Mouse (Mus musculus) heart, adult 8-10 months (tissue): ENCODE data around the gene Rbms2. TPM values are rescaled to one million over a fixed set of nuclear protein-coding genes. Genes with fewer than 3 reads are reported as not detected.
"Not testable (repeated sequence)": the region's sequence is repeated elsewhere in the genome, so short reads cannot be mapped to it uniquely, and the experiment has no call there.

ENCODE experiments used
- DNase-seq: peaks from one replicate; pipeline ENCODE4 v3.0.0; 2022; ENCODE audit warnings: low spot score
- total RNA-seq, 4 experiments: library from RNA; stranded (reverse); gene quantifications; 2 replicates each; pipeline ENCODE4 v1.2.4; 2022

The Rbms2 gene
- total RNA-seq: 100 to 1,000 TPM in 3 of 4 experiments, 10 to 100 TPM in 1; 90.8 to 107 (median 104) TPM

DNA sequence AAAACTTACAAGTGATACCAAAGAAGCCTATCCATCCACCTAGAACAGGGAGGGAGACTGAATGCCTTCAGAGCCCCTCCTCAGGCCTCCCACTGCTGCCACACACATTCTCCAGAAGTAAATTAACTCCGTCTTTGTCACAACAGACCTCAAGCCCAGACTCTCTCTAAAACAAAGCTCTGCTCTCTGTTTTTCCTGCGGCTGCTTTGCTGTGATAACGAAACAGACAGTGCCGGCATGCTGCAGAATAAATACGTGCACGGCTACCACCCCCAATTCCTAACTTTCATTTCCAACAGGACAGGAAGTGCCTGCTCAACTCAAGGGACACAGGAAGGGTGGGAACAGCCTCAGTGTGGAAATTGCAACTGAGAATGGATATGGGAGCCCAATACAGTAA is at the start of gene Rbms2:
Gene Rbms2 (minus strand): TSS at position 309 of the 400 bp plus-strand sequence.
- peak; percentile 87 for DNase-seq

DNA sequence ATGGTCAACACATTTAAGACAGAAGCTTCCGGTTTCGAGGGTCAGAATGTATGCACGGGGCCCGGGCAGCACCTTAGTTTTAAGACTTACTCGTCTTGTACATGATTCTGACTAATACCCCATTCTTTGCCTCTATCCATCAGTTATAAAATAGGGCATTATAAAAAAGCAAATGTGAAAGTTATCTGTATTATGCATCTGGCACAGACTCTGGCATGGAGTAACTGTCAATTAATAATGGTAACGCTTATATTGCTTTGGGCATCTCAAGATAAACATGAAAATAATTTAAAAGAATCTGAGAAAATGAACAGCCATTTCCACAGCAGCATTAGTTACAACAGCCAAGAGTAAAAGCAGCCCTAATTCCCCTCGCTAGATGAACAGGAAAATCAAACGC is 47.9 kb upstream of the Rbms2 start:
- DNase-seq: no peak

DNA sequence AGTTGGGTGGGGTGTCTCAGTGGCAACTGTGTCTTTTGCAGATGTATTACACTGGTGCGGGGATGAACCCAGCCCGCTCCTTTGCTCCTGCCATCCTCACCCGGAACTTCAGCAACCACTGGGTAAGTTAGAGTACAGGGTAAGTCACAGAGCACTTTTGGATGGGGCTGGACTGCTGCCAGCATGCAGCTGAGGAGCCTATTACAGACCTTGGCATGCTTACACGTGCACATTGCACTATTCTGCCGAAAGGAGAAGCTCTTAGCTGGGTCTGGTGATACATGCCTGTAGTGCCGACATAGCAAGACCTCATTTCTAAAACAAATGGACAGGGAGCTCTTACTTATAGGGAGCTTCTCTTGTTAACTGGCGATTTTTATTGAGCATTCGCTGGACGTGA is 47.5 kb upstream of the Rbms2 start:
- no peak for DNase-seq

DNA sequence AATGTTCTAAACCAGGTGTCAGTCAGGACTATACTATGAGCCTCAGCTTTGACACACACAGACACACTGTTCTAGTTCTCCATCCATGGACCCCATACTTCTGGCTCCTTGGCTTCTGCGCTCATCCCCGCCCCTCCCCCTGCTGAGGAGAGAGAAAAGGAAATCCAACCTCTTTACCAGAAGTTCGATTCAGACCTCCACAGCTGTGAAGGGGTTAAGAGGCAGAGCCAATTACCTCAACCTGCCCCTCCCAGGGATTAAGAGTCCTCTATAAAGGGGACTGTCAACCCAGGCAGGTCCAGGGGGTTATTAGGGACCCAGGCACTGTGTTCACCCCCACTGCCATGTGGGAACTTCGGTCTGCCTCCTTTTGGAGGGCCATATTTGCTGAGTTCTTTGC is 45.4 kb upstream of the Rbms2 start, which contains the start of gene Mip:
Gene Mip (plus strand): TSS at position 301 of the 400 bp plus-strand sequence.
- no peak for DNase-seq

GRCm38 (mm10) chr10:128225064-128225463 is 45.0 kb upstream of the Rbms2 start:
- DNase-seq: no peak

GRCm38 (mm10) chr10:128221533-128222286 is 41.6 kb upstream of the Rbms2 start:
- DNase-seq: no peak

- DNase-seq: no peak
Observed at GRCm38 (mm10) chr10:128218387-128219117, 38.5 kb upstream of the Rbms2 start.

GRCm38 (mm10) chr10:128214981-128215380 is 34.9 kb upstream of the Rbms2 start:
- DNase-seq: no peak

- DNase-seq: not testable (repeated sequence)
Observed at GRCm38 (mm10) chr10:128214112-128214511, 34.0 kb upstream of the Rbms2 start.

DNA sequence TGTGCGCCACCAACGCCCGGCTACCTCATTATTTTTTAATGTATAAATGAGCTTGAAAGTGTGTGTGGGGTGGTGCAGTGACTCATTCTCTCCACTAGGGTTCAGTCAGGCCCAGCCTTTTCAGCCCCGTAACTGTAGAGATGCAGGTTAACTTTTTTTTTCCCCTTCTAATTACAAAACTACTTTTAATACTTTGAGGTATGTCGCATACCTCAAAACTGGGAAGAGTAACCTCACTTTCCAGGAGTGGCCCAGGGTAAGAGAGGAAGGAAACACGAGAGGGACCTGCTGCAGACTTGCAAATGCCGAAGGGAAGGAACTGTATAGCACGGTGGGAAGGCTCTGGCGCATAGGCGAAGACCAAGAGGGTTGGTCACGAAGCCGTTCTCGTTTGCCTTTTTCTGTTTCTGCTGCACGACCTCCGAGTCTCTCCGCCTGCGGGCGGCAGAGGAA is 32.8 kb upstream of the Rbms2 start:
- peak; percentile 58 for DNase-seq

DNA sequence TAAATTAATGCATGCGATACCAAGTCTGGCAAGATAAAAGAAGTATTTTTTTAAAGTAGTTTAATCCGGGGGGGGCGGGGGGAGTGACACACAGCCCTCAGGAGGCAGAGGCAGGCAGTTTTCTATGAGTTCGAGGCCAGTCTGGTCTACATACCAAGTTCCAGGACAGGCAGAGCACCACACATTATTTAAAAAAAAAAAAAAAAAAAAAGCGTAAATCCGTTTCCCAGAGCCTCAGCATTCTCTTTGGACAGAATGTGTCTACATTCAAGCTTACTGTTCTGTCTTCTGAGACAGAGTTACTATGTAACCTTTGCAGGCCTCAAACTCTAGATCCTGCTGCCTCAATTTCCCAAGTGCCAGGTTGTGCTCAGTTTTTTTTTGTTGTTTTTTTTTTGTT is 32.1 kb upstream of the Rbms2 start:
- DNase-seq: no peak

DNA sequence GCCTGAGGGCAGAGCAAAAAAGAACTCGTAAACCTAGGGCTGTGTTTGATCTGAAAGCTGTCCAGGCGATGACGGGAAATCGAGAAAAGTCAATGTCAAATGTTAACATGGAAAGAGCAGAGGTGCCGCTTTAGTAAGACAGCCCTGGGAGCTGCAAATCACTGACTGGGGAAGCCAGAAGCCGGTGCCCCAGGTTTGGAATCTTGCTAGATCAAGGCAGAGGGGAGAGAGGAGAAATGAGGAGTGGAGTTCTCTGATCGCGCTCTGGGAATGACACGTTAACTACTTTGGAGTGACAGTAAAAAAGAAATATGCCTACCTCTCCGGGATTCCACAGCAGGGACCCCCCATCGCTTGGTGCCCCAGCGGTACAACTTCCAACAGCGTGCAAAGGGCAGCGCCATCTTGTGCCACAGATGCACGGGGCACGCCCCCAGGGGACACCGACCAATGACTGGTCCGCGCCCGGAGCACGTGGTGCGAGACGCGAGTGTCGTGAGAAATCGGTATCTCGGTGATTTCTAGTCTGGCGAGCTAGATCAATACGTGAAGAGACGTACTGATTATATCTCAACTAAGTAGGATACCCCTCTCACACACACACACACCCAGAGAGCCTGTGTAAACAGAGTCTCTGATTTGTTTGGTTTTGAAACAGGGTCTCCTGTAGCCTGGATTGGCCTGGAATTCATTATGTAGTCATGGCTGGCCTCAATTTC is 31.5 kb upstream of the Rbms2 start, which contains the start of gene Spryd4:
Gene Spryd4 (minus strand): TSS at position 418 of the 719 bp plus-strand sequence.
- peak; percentile 91 for DNase-seq

DNA sequence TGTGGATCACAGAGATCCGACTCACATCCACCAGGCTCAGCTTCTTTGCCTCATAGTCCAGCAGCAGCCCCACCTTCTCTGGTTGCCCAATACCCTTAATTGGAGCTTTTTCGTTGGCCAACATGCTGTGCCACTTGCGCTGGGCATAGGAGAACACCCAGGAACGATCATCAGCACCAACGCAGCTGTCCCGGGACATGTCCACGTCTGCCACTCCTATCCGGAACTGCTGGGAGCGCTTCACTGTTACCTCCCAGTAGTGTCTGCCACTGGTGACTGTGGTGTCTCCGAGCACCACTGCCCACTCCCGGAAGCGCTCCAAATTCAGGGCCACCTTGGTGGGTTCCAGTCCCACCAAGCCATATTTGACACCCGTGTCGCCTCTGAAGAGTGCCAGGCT is 30.9 kb upstream of the Rbms2 start:
- DNase-seq: no peak

- DNase-seq: no peak
Observed at GRCm38 (mm10) chr10:128210131-128210530, 30.0 kb upstream of the Rbms2 start.

GRCm38 (mm10) chr10:128209311-128210009 is 29.4 kb upstream of the Rbms2 start:
- no peak for DNase-seq

DNA sequence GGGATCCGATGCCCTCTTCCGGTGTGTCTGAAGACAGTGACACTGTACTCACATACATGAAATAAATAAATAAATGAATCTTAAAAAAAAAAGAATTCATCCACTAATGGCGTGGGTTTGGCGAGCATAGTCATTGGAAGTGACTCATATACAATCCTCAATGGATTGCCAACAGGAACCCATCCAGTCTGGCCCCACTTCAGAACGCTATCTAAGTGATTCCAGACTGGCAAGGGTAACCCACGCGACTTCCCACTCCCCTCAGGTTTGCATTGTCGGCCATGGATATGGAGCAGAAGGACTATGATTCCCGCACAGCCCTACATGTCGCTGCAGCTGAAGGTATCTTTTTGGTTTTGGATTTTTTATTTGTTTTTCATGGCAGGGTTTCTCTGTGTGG is 28.2 kb upstream of the Rbms2 start:
- no peak for DNase-seq

DNA sequence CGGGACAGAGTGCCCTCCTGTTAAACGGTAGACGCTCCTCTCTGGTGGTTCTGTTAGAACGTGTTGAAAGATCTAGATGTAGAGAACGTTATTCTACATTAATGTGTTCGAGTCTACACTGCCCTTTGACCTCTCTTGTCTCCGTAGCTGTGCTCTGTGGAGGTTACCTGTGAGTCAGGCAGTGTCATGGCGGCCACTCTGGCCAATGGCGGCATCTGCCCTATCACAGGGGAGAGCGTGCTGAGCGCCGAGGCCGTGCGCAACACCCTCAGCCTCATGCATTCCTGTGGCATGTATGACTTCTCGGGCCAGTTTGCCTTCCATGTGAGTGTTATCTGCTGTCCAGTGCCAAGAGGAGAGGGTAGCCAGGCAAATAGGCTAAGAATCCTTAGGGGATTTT is 24.8 kb upstream of the Rbms2 start:
- DNase-seq: no peak

DNA sequence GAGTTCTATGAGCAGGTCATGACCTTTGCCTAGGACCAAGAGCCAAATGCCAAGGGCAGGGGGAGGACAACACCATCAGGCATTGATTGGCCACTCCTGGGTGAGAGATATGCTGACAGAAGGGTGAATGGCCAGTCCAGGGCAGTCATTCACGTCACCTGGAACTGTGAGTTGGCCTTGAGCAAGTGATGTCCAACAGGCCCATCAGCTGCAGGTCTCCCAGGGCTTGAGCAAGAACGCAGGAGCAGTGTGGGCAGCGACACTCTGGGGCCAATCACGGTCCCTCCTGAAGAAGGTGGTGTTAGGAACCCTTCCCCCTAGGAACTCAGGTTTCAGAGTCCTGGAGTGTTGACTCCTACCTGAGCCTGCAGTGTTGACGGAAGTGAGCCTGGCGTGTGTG is 21.8 kb upstream of the Rbms2 start:
- DNase-seq: no peak

DNA sequence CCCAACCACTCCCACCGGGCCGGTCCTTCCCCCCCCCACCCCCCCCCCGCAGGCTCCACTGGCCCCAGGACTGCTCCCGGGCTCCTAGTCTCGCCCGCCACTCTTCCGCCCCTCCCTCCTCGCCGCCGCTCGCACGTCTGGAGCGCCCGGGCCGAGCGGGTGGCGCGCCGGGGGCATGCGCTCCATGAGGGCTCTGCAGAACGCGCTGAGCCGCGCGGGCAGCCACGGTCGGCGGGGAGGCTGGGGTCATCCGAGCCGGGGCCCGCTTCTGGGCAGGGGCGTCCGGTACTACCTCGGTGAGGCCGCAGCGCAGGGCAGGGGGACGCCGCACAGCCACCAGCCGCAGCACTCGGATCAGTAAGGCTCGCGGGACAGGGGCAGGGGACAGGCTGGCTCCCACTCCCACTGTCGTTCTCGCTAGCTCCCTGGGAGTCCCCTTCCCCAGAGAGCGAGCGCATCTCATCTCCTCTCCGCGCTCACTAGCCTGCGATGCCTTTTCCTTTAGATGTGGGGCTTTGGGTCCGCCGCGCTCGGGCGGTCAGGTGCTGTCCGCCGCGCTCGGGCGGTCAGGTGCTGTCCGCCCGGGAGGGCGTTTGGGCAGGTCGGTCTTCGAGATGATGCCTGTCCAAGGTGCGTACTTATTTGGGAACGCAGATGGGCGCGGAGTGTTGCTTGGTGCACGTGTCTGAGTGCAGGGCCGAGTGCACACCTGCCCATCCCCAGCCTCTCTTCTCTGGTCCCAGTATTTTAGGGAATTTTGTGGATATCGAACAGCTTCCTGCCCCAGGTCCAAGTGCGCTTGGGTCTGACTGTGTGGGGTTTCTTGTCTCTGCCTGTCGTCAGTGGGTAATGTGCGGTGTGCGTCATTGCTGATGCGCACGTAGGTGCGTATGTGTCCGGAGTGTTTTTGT is 14.7 kb upstream of the Rbms2 start:
- no peak for DNase-seq

GRCm38 (mm10) chr10:128194024-128194550 is 14.0 kb upstream of the Rbms2 start, which contains the start of gene Gls2:
Gene Gls2 (plus strand): TSS chr10:128194457.
- DNase-seq: peak; percentile 97
